Mouse (Mus musculus): ENCODE data around the gene Map3k7.

DNA sequence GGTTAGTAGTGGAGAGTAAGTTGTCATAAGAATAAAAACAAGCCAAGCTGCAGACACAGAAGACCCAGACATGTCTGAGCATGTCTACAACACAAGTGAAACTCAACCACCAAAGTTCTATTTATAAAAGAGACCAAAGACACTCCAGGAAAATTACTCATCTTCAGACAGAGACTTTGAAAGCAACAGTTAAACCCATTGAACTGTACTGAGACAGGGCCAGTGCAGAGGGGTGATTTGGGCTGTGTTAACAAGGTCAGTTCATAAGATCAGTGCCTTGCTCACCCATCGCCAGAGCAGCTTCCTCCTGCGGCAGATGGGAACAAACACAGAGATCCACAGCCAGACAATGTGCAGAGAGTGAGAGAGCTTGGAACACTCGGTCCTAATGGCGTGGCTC lies 22.3 kb upstream of the Map3k7 start:
- TF ChIP-seq GATA1 (IDR thresholded peaks at IDR 0.05; ENCODE audit: borderline replicate concordance, low read length), result no peak
- no peak for TF ChIP-seq CTCF (IDR thresholded peaks at IDR 0.05; ENCODE audit: low read depth, low read length)

All from G1E (cell line).